Mouse (Mus musculus): Measurements from ENCODE around the gene A430005L14Rik.
A peak's percentile ranks its signal among the peaks of the same experiment; 100 is the strongest.
"Not testable (repeated sequence)": the region's sequence is repeated elsewhere in the genome, so short reads cannot be mapped to it uniquely, and the experiment has no call there.

The A430005L14Rik gene

DNA sequence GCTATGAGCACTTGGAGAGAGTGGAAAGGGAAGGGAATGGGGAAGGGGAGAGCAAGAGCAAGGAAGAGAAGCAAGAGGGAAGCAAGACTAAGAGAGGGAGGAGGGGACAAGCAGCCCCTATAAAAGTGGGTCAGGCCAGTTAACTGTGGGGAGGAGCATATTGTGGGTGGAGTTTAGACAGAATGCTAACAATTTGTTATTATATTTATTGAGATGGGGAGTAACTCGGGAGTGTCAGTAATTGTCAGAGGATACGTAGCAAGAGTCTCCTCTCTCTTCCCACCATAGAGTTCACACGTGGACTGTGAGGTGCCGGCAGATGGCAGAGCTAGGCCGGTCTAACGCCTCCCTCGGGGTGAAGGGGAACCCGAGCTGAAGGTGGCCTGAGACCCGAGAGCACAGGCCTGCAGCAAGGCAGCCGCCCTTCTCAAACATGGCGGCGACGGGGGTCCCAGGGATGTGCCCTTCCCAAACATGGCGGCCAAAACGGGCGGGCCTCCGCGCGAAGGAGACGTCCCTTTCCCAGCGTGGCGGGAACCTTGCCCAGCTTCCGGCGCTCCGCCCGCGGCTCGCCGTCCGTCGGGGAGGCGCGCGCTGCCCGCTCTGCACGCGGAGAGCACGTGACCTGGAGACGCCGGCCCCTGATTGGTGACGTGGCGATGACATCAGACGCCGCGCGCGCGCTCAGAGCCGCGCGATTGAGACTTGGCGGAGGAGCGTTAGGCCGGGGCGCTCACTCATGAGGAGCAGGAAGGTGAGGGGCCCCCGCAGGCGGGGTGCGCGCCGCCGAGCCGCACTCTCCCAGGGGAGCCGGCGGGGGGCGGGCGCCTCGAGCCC, at the start of gene A430005L14Rik:
Gene A430005L14Rik, plus strand, starts transcription at position 669 of the 837 bp plus-strand sequence.
- DNase-seq (ENCODE audit: low spot score in 2 of 2), result peak; percentile 89 to 92

DNA sequence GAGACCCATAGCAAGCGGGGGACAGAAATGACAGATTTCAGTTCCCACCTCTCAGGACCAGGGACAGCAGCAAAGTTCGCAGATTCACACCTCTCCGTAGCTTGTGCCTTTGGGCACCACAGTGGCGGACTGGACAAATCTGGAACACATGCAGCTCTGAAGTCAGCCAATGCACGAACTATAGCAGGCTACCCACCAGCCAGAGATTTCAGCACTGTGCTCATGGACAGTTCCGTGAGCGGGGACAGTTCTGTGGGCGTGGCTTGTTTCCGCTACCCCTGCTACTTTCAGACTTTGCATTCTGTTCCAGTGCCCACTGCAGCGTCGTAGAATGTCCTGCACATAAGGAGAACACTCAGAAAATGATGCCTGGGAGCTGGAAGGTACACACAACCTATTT, 49.5 kb upstream of the A430005L14Rik start:
- DNase-seq (ENCODE audit: low spot score in 2 of 2), result no peak

DNA sequence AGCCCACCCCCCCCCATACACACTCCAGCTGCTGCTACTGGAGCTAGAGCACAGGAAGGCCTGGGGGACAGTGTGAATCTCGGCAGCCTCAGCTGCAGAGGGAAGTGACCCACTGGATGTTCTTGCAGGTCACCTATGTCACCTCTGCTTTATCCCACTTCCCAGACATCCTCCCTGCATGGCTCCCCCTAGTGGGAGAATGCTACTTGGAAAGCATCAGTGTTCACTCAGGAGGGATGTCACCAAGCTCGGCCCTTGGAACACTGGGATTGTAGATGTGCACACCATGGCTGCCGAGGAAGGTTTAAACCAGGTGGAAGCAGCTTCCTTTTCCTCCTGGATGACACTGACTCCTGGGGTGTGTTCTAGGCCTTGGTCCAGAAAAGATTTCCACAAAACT, 43.4 kb upstream of the A430005L14Rik start:
- DNase-seq (ENCODE audit: low spot score in 2 of 2), result no peak

GRCm38 (mm10) chr4:153917773-153918500, 39.1 kb upstream of the A430005L14Rik start:
- DNase-seq (ENCODE audit: low spot score in 2 of 2), result no peak

DNA sequence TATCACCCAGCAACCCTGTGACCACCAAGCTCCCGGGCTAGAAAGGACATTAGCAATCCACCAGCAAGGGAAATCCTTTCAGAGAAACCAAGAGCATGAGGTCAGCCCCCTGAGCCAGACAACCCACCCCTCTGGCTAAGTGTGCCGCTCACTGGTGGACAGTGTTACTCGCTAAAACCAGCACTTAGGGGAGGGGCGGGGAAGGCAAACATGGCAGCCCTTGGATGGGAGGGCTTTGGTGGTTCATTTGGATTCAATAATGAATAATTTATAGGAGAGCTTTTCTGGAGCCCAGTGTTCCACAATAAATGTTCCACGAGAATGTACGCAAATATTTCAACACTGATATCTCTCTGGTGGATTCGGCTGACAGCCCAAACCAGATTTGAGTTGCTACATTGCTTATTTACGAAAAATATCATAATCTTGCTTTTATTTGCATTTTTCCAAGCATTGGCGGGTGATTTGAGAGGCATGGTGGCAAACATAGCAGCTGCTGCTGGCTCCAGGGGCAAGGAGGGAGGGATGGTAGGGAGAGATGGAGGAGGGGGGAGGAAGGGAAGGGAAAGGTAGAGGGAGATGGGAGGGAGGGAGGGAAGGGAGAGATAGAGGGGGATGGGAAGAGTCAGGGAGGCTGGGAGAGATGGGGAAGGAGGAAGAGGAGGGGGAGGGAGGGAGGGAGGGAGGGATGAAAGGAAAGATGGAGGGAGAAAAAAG, 36.4 kb upstream of the A430005L14Rik start:
- no peak for DNase-seq (ENCODE audit: low spot score in 2 of 2)

DNA sequence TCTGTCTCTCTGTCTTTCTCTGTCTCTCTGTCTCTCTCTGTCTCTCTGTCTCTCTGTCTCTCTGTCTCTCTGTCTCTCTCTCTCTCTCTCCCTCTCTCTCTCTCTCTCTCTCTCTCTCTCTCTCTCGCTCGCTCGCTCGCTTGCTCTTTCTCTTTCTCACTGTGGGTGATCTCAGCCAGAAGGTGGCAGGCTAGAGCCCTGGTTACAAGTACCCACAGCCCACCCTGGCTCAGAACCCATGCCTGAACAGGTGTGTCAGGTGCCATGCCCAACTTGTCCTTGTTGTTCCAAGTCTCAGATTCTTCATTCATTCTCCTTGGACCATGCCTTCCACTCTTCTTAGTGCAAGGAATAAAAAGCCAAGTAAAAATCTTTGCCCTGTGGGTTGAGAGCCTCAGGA, 34.9 kb upstream of the A430005L14Rik start:
- not testable (repeated sequence) for DNase-seq (ENCODE audit: low spot score in 2 of 2)

DNA sequence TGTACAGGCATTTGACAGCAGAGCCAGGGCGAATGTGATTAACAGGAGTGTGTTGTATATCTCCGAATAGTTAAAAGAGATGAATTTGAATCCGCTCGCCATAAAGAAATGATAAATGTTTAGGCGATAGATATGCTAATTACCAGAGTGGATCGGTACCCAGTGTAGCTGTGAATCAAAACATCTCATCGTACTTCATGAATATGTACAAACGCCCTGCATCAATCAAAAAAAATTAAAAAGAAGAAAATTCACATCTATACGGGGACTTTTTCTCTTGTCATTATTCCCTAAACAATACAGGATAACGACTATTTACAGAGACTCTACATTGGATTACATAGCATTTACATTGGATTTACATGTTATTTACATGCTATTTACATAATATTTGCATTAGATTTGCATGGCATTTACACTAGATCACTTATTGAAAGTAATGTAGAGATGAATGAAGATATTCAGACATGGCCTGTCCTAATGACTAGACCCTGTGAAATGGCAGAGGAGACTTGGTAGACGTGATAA, 28.2 kb upstream of the A430005L14Rik start:
- DNase-seq (ENCODE audit: low spot score in 2 of 2), result no peak

DNA sequence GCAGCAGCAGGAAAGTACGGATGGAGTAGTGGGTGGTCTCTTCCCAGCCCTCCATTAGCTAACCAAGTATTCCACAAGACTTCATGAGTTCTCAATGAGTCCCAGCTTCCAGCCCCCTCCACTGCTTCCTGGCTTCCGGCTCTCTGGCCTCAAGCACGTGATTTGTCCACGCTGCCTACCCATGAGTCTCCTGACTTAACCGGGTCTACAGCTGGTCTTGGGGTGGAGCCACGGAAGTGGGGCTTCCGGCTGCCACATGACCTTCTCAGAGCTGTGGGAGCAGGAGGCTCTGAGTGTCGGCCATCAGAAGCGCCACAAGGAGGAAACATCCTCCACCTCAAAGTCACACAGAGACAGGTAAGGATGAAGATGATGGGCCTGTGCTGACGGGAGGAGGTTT, 27.6 kb upstream of the A430005L14Rik start:
- DNase-seq (ENCODE audit: low spot score in 2 of 2), result no peak

DNA sequence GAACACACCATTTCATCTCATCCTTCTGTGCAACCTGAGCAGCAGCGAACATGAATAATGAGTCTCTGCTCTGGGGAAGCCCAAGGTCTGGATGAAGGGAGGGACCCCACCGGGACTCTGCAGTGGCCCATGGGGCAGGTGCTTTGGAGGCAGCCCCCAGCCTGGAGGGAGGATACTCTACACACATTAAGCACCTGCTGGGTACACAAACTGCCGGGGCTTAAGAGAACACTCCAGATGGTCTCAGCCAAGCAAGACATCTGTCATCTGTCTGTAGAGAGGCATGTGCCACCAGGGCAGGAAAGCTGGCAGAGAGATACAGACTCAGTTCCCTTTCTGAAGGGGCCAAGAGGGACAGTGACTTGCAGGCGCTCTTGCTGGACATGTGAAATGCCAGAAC, 27.1 kb upstream of the A430005L14Rik start:
- DNase-seq (ENCODE audit: low spot score in 2 of 2), result no peak

DNA sequence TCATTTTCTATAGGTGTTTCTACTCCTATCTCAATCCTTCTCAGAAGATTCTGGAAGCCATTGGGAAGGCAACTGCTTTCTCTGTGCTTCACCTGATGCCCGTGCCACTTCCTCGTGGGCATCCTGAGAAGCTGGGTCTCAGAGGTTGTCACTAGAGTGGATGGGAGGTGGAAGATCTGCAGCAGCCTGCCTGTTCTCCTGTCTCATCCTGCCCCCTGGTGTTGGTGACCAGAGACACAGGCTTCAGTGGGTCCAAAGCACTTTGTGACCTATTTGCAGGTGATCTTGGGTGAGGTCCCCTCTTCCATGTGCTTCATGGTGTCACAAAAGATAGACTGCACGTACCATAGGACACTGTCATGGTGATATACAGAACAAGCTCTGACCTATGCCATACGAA, 13.8 kb upstream of the A430005L14Rik start:
- DNase-seq (ENCODE audit: low spot score in 2 of 2), result no peak

DNA sequence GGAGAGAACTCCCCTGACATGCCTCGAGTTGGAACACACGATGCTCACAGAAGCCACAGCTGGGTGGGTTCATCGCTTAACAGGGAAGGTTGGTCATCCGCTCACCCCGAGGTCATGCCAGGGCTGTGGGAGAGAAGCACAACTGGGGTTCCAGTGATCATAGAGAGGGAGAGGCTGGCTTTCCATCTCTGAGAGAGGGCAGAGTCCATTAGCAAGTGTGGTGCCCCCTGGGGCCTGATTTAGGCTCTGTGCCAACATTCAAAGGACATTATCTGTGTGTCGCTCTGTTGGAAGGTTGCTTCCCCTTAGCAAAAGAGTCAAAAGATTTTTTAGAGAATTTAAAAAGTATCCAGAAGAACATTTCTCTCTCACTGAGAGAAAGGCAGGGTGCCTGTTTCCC, 12.8 kb upstream of the A430005L14Rik start:
- DNase-seq (ENCODE audit: low spot score in 2 of 2), result no peak

DNA sequence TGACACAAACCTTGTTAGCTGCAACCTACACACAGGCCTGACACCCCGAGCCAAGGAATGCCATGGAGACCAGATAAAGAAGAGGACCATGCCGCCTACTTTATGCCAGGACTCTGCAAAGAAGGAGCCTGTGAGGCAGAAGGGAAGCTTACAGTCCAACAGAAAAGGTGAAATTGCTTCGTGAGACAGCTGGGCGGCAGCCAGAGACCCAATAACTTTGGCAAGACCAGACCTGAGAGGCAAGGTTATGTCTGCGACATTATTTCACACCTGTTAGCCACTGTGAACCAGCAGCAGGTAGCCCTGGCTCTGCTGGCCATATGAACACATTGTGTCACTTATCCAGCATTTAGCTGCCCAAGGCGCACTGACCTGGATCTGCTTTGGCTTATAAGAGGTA, 11.3 kb upstream of the A430005L14Rik start:
- no peak for DNase-seq (ENCODE audit: low spot score in 2 of 2)

- DNase-seq (ENCODE audit: low spot score in 2 of 2), result no peak
Observed at GRCm38 (mm10) chr4:153950372-153950771, 6.7 kb upstream of the A430005L14Rik start.

- no peak for DNase-seq (ENCODE audit: low spot score in 2 of 2)
Observed at GRCm38 (mm10) chr4:153951150-153951549, 5.9 kb upstream of the A430005L14Rik start.

DNA sequence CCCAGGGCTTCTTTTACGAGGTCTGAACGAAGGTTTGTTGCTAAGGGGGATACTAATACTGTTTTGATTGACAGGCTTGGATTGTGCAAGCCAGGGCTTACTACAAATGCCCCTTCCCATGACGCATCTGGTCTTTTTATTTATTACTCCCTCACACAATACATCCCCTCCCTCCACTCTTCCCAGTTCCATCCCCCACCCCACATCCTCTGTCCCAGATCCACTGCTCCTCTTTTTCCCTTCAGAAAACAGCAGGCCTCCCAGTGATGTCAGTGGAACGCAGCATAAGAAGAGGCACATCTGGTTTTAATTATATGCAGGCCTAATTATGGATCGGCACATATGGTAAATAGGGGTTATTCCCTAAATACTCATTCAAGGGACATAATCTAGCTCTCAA, 5.3 kb upstream of the A430005L14Rik start:
- DNase-seq (ENCODE audit: low spot score in 2 of 2), result no peak

DNA sequence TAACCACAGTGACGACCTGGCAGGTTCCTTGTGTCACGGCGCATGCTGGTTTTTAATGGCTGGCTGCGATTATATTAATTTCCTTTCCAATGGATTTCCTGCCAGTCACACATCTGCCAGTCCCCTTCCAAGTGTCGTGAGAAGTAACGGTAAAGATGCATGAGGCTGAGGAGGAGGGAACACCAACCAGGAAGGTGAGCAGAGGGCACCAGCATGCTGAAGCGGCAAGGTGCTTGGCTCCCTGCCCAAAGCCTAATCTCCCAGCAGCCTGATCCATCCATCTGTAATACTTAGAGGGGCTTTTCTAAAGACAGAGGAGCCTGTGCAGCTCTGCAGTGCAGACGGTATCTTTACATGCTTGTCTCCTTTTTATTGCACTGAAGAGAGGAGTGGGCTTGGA, 1.4 kb upstream of the A430005L14Rik start:
- no peak for DNase-seq (ENCODE audit: low spot score in 2 of 2)

GRCm38 (mm10) chr4:153957444-153958250, 610 bp downstream of the A430005L14Rik start:
- DNase-seq (ENCODE audit: low spot score in 2 of 2), result no peak

DNA sequence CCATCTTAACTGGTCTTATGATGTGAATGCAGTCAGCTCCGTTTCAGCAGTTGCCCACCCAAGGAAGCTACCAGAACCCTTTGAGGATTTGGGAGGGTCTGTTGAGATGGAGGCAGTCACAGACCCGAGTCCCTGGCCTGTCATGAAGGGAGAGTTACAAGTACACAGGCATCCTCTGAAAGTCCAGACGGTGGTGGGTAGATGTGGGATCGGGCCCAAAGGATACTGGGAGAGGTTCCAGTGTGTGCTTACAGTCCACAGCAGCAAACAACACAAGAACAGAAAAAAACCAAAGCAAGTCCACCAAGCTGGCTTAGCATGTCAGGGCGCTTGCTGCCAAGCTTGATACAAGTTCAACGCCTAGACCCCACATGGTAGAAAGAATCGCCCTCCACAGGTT, 5.6 kb downstream of the A430005L14Rik start:
- DNase-seq (ENCODE audit: low spot score in 2 of 2), result no peak

GRCm38 (mm10) chr4:153966651-153967050, 9.6 kb downstream of the A430005L14Rik start:
- DNase-seq (ENCODE audit: low spot score in 2 of 2), result no peak

- DNase-seq (ENCODE audit: low spot score in 2 of 2), result no peak
Observed at GRCm38 (mm10) chr4:153967556-153967955, 10.5 kb downstream of the A430005L14Rik start.

- DNase-seq (ENCODE audit: low spot score in 2 of 2), result no peak
Observed at GRCm38 (mm10) chr4:153968063-153968462, 11.0 kb downstream of the A430005L14Rik start.

Data from natural killer cell, adult 2 months (primary cell).